Mouse (Mus musculus): Measurements from ENCODE around the gene Noa1. TPM values are rescaled to one million over a fixed set of nuclear protein-coding genes. Genes with fewer than 3 reads are reported as not detected.
A peak's percentile ranks its signal among the peaks of the same experiment; 100 is the strongest.

Gene Noa1
- polyA plus RNA-seq, 1 experiment from 2014 or later = 30.2 TPM

GRCm38 (mm10) chr5:77301296-77301903 is 8.5 kb downstream of the Noa1 start:
- ATAC-seq = no peak
- no peak overlapping the region for H3K27ac ChIP-seq (ENCODE audit: low read depth, low read length)
- DNase-seq (ENCODE audit: low spot score) = no peak
- 93% methylated on average over 6 of the region's 6 CpGs for WGBS
- peaks cover 64% of the 10 kb centered on the region for H3K36me3 ChIP-seq (ENCODE audit: control insufficient read depth, insufficient read depth, low read length)
- no peak overlapping the region for H3K9ac ChIP-seq (ENCODE audit: low read length)
- no peak overlapping the region for H3K4me3 ChIP-seq (ENCODE audit: low read depth, low read length)
- H3K4me2 ChIP-seq (ENCODE audit: low read length) = no peak overlapping the region
- no peaks in the 10 kb centered on the region for H3K27me3 ChIP-seq (replicated peaks; ENCODE audit: control insufficient read depth, insufficient read depth, low read length)
- H3K4me1 ChIP-seq (ENCODE audit: control insufficient read depth, insufficient read depth, low read length) = no peaks in the 10 kb centered on the region
- H3K9me3 ChIP-seq (replicated peaks; ENCODE audit: control insufficient read depth, low read length) = no peaks in the 10 kb centered on the region

GRCm38 (mm10) chr5:77299486-77299885 is 10.4 kb downstream of the Noa1 start:
- H3K9ac ChIP-seq (ENCODE audit: low read length) = no peak overlapping the region
- no peak overlapping the region for H3K4me2 ChIP-seq (ENCODE audit: low read length)
- H3K4me1 ChIP-seq (ENCODE audit: control insufficient read depth, insufficient read depth, low read length) = no peaks in the 10 kb centered on the region
- no peak overlapping the region for H3K4me3 ChIP-seq (ENCODE audit: low read depth, low read length)
- 93% methylated on average over 2 of the region's 2 CpGs for WGBS
- H3K9me3 ChIP-seq (replicated peaks; ENCODE audit: control insufficient read depth, low read length) = no peaks in the 10 kb centered on the region
- ATAC-seq (no peak), DNase-seq (ENCODE audit: low spot score) (no peak)
- H3K27me3 ChIP-seq (replicated peaks; ENCODE audit: control insufficient read depth, insufficient read depth, low read length) = no peaks in the 10 kb centered on the region
- no peak overlapping the region for H3K27ac ChIP-seq (ENCODE audit: low read depth, low read length)
- H3K36me3 ChIP-seq (ENCODE audit: control insufficient read depth, insufficient read depth, low read length) = peaks cover 65% of the 10 kb centered on the region

GRCm38 (mm10) chr5:77292803-77293522 is 16.9 kb downstream of the Noa1 start:
- Histone ChIP-seq H3K4me3 (ENCODE audit: low read depth, low read length) (no peak overlapping the region), H3K36me3 (ENCODE audit: control insufficient read depth, insufficient read depth, low read length) (peaks cover 73% of the 10 kb centered on the region), H3K27ac (ENCODE audit: low read depth, low read length) (no peak overlapping the region), H3K9ac (ENCODE audit: low read length) (no peak overlapping the region), H3K4me1 (ENCODE audit: control insufficient read depth, insufficient read depth, low read length) (no peaks in the 10 kb centered on the region), H3K27me3 (replicated peaks; ENCODE audit: control insufficient read depth, insufficient read depth, low read length) (no peaks in the 10 kb centered on the region), H3K9me3 (replicated peaks; ENCODE audit: control insufficient read depth, low read length) (no peaks in the 10 kb centered on the region), H3K4me2 (ENCODE audit: low read length) (no peak overlapping the region)
- no peak for DNase-seq (ENCODE audit: low spot score)
- WGBS = 95% methylated on average over 7 of the region's 7 CpGs
- ATAC-seq = no peak

- Histone ChIP-seq H3K4me3 (ENCODE audit: low read depth, low read length) (no peak overlapping the region), H3K9ac (ENCODE audit: low read length) (no peak overlapping the region), H3K36me3 (ENCODE audit: control insufficient read depth, insufficient read depth, low read length) (peaks cover 53% of the 10 kb centered on the region), H3K4me2 (ENCODE audit: low read length) (no peak overlapping the region), H3K27me3 (replicated peaks; ENCODE audit: control insufficient read depth, insufficient read depth, low read length) (no peaks in the 10 kb centered on the region), H3K4me1 (ENCODE audit: control insufficient read depth, insufficient read depth, low read length) (no peaks in the 10 kb centered on the region), H3K9me3 (replicated peaks; ENCODE audit: control insufficient read depth, low read length) (no peaks in the 10 kb centered on the region), H3K27ac (ENCODE audit: low read depth, low read length) (no peak overlapping the region)
- ATAC-seq (no peak), DNase-seq (ENCODE audit: low spot score) (no peak)
- WGBS = 93% methylated on average over 2 of the region's 2 CpGs
These were observed 19.3 kb downstream of the Noa1 start for GRCm38 (mm10) chr5:77290606-77291005.

GRCm38 (mm10) chr5:77289686-77290085 is 20.2 kb downstream of the Noa1 start:
- no peak overlapping the region for H3K27ac ChIP-seq (ENCODE audit: low read depth, low read length)
- no peaks in the 10 kb centered on the region for H3K4me1 ChIP-seq (ENCODE audit: control insufficient read depth, insufficient read depth, low read length)
- DNase-seq (ENCODE audit: low spot score) (no peak), ATAC-seq (no peak)
- 94% methylated on average over 8 of the region's 8 CpGs for WGBS
- peaks cover 46% of the 10 kb centered on the region for H3K36me3 ChIP-seq (ENCODE audit: control insufficient read depth, insufficient read depth, low read length)
- no peaks in the 10 kb centered on the region for H3K27me3 ChIP-seq (replicated peaks; ENCODE audit: control insufficient read depth, insufficient read depth, low read length)
- H3K4me2 ChIP-seq (ENCODE audit: low read length) = no peak overlapping the region
- H3K9ac ChIP-seq (ENCODE audit: low read length) = no peak overlapping the region
- H3K4me3 ChIP-seq (ENCODE audit: low read depth, low read length) = no peak overlapping the region
- H3K9me3 ChIP-seq (replicated peaks; ENCODE audit: control insufficient read depth, low read length) = no peaks in the 10 kb centered on the region

GRCm38 (mm10) chr5:77287901-77288300 is 22.0 kb downstream of the Noa1 start:
- H3K9ac ChIP-seq (ENCODE audit: low read length) = no peak overlapping the region
- H3K36me3 ChIP-seq (ENCODE audit: control insufficient read depth, insufficient read depth, low read length) = peaks cover 40% of the 10 kb centered on the region
- H3K27me3 ChIP-seq (replicated peaks; ENCODE audit: control insufficient read depth, insufficient read depth, low read length) = no peaks in the 10 kb centered on the region
- H3K9me3 ChIP-seq (replicated peaks; ENCODE audit: control insufficient read depth, low read length) = no peaks in the 10 kb centered on the region
- ATAC-seq (no peak), DNase-seq (ENCODE audit: low spot score) (no peak)
- H3K4me2 ChIP-seq (ENCODE audit: low read length) = no peak overlapping the region
- no peaks in the 10 kb centered on the region for H3K4me1 ChIP-seq (ENCODE audit: control insufficient read depth, insufficient read depth, low read length)
- H3K4me3 ChIP-seq (ENCODE audit: low read depth, low read length) = no peak overlapping the region
- H3K27ac ChIP-seq (ENCODE audit: low read depth, low read length) = no peak overlapping the region
- 87% methylated on average over 6 of the region's 6 CpGs for WGBS

GRCm38 (mm10) chr5:77286904-77287303 is 23.0 kb downstream of the Noa1 start:
- DNase-seq (ENCODE audit: low spot score) = no peak
- 61% methylated on average over 5 of the region's 5 CpGs for WGBS
- no peak for ATAC-seq
- peaks cover 42% of the 10 kb centered on the region for H3K36me3 ChIP-seq (ENCODE audit: control insufficient read depth, insufficient read depth, low read length)
- H3K27ac ChIP-seq (ENCODE audit: low read depth, low read length) = no peak overlapping the region
- H3K27me3 ChIP-seq (replicated peaks; ENCODE audit: control insufficient read depth, insufficient read depth, low read length) = no peaks in the 10 kb centered on the region
- no peak overlapping the region for H3K4me2 ChIP-seq (ENCODE audit: low read length)
- H3K4me1 ChIP-seq (ENCODE audit: control insufficient read depth, insufficient read depth, low read length) = no peaks in the 10 kb centered on the region
- H3K9me3 ChIP-seq (replicated peaks; ENCODE audit: control insufficient read depth, low read length) = no peaks in the 10 kb centered on the region
- no peak overlapping the region for H3K9ac ChIP-seq (ENCODE audit: low read length)
- H3K4me3 ChIP-seq (ENCODE audit: low read depth, low read length) = no peak overlapping the region

- Histone ChIP-seq H3K9me3 (replicated peaks; ENCODE audit: control insufficient read depth, low read length) (no peaks in the 10 kb centered on the region), H3K36me3 (ENCODE audit: control insufficient read depth, insufficient read depth, low read length) (peaks cover 50% of the 10 kb centered on the region), H3K27me3 (replicated peaks; ENCODE audit: control insufficient read depth, insufficient read depth, low read length) (no peaks in the 10 kb centered on the region), H3K4me2 (ENCODE audit: low read length) (no peak overlapping the region), H3K27ac (ENCODE audit: low read depth, low read length) (no peak overlapping the region), H3K4me3 (ENCODE audit: low read depth, low read length) (no peak overlapping the region), H3K9ac (ENCODE audit: low read length) (no peak overlapping the region), H3K4me1 (ENCODE audit: control insufficient read depth, insufficient read depth, low read length) (no peaks in the 10 kb centered on the region)
- 84% methylated on average over 7 of the region's 7 CpGs for WGBS
- no peak for ATAC-seq
- DNase-seq (ENCODE audit: low spot score) = no peak
These were observed 24.2 kb downstream of the Noa1 start for GRCm38 (mm10) chr5:77285685-77286084.

GRCm38 (mm10) chr5:77282242-77282641 is 27.6 kb downstream of the Noa1 start:
- Histone ChIP-seq H3K4me3 (ENCODE audit: low read depth, low read length) (no peak overlapping the region), H3K9me3 (replicated peaks; ENCODE audit: control insufficient read depth, low read length) (no peaks in the 10 kb centered on the region), H3K4me1 (ENCODE audit: control insufficient read depth, insufficient read depth, low read length) (no peaks in the 10 kb centered on the region), H3K36me3 (ENCODE audit: control insufficient read depth, insufficient read depth, low read length) (peaks cover 47% of the 10 kb centered on the region), H3K27me3 (replicated peaks; ENCODE audit: control insufficient read depth, insufficient read depth, low read length) (no peaks in the 10 kb centered on the region), H3K27ac (ENCODE audit: low read depth, low read length) (no peak overlapping the region), H3K9ac (ENCODE audit: low read length) (no peak overlapping the region), H3K4me2 (ENCODE audit: low read length) (no peak overlapping the region)
- no peak for ATAC-seq
- peak; percentile 25 for DNase-seq (ENCODE audit: low spot score)
- 87% methylated on average over 9 of the region's 9 CpGs for WGBS

All from forebrain, embryonic 14.5 days (tissue).